Mouse (Mus musculus) kidney, adult 2 months (tissue): Measurements from ENCODE around the gene Cep70.

Experiments used
- CTCF ChIP-seq: fragments of 200-500 bp; conservative IDR thresholded peaks from 2 replicates; pipeline ENCODE4 v1.5.1; 2011; ENCODE audit warnings: low read depth, mild to moderate bottlenecking, control low read depth, low read length, moderate library complexity, mixed read lengths; ENCODE audit not compliant: insufficient read depth, insufficient read length
- POLR2A ChIP-seq: fragments of 200-500 bp; IDR thresholded peaks from one replicate; pipeline ENCODE4 v1.6.1; 2011; ENCODE audit warnings: low read depth, low read length, control low read depth

- TF ChIP-seq CTCF (no peak), POLR2A (no peak)
Observed at GRCm38 (mm10) chr9:99217999-99218719, 25.0 kb upstream of the Cep70 start.
